Mouse (Mus musculus) lung, postnatal 0 days (tissue): ENCODE results near the gene Gabpb1. TPM values are rescaled to one million over a fixed set of nuclear protein-coding genes. Genes with fewer than 3 reads are reported as not detected.
"Not testable (repeated sequence)": the region's sequence is repeated elsewhere in the genome, so short reads cannot be mapped to it uniquely, and the experiment has no call there.

Experiments used
- ATAC-seq: fragments of 200-750 bp; cut with Nextera tagmentation; 2 replicates; pipeline ENCODE4 v1.8.0; 2017; ENCODE audit warnings: moderate library complexity
- DNase-seq: peaks from one replicate; pipeline ENCODE4 v3.0.0-alpha.2; 2016; ENCODE audit warnings: low spot score
- H3K27ac ChIP-seq: fragments of 300-500 bp; sonication (generic); 2 replicates; pipeline ENCODE4 v1.5.1; 2014; ENCODE audit warnings: antibody characterized with exemption, mild to moderate bottlenecking, low read length, mixed read lengths
- H3K27me3 ChIP-seq: fragments of 300-500 bp; sonication (generic); replicated peaks from 2 replicates; pipeline ENCODE4 v1.6.1; 2014; ENCODE audit warnings: low read length, mixed read lengths; ENCODE audit not compliant: insufficient read depth
- H3K36me3 ChIP-seq: fragments of 300-500 bp; sonication (generic); 2 replicates; pipeline ENCODE4 v1.6.1; 2014; ENCODE audit warnings: low read length, mixed read lengths; ENCODE audit not compliant: insufficient read depth
- H3K4me1 ChIP-seq: fragments of 300-500 bp; sonication (generic); 2 replicates; pipeline ENCODE4 v1.6.1; 2014; ENCODE audit warnings: antibody characterized with exemption, low read depth, low read length, mixed read lengths; ENCODE audit not compliant: insufficient read depth
- H3K4me2 ChIP-seq: fragments of 300-500 bp; sonication (generic); replicated peaks from 2 replicates; pipeline ENCODE4 v1.6.1; 2014; ENCODE audit warnings: low read depth, mild to moderate bottlenecking, low read length, moderate library complexity, mixed read lengths
- H3K4me3 ChIP-seq: fragments of 300-500 bp; sonication (generic); 2 replicates; pipeline ENCODE4 v1.5.1; 2014; ENCODE audit warnings: low read depth, low read length
- H3K9ac ChIP-seq: fragments of 300-500 bp; sonication (generic); replicated peaks from 2 replicates; pipeline ENCODE4 v1.6.1; 2014; ENCODE audit warnings: low read depth, mild to moderate bottlenecking
- H3K9me3 ChIP-seq: fragments of 300-500 bp; sonication (generic); 2 replicates; pipeline ENCODE4 v1.6.1; 2016; ENCODE audit warnings: low read length, mixed read lengths
- CTCF ChIP-seq: IDR thresholded peaks from 2 replicates; pipeline ENCODE4 v1.5.1; 2016; ENCODE audit warnings: antibody characterized with exemption, mild to moderate bottlenecking
- EP300 ChIP-seq: IDR thresholded peaks from 2 replicates; pipeline ENCODE4 v1.6.1; 2016; ENCODE audit warnings: antibody characterized with exemption, mild to moderate bottlenecking, control low read depth
- WGBS: fragments of 180-500 bp; shearing (Covaris S2); extraction: QIAGEN DNeasy Blood & Tissue Kit; methylation state at CpG from one replicate; pipeline ENCODE4 v1.1.7; 2014; 5-methylcytosine and 5-hydroxymethylcytosine counted together
- polyA plus RNA-seq: library from polyadenylated mRNA; unstranded; fragments of >200 nt; fragmentation: Nextera tagmentation; extraction: Ambion mirVana; gene quantifications from 2 replicates; pipeline ENCODE4 v1.2.1, GENCODE M21; 2015

The Gabpb1 gene
- polyA plus RNA-seq, 1 experiment from 2014 or later, result 24.5 TPM

DNA sequence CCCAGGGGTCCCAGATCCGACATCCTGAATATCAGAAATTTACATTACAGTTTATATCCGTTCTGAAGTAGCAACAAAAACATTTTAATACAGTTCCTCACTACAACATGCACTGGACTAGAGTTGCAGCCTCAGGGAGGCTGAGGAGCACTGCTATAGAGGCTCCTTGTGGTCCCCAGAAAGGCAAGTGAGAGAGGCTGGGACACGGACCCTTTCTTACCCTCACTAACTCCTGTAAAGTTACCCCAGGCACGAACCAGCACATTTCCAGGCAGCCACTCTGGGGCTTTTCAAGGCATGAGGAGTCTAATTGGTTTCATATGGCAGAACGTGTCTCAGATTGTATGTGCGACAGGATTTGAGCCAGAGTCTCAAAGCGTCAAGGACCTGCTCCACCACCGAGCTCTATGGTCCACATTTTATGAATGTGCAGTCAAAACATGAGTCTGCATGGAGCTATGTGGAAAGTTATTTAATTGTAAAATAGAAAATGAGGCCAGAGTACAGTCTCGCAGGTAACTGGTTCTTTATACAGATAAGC is 47.6 kb downstream of the Gabpb1 start:
- H3K4me2 ChIP-seq, result no peak overlapping the region
- no peaks in the 10 kb centered on the region for H3K4me1 ChIP-seq
- H3K9ac ChIP-seq, result no peak overlapping the region
- no peak overlapping the region for H3K4me3 ChIP-seq
- H3K27ac ChIP-seq, result no peak overlapping the region
- TF ChIP-seq CTCF (no peak), EP300 (no peak)
- WGBS, result 77% methylated on average over 9 of the region's 9 CpGs
- ATAC-seq (no peak), DNase-seq (no peak)
- H3K9me3 ChIP-seq, result no peaks in the 10 kb centered on the region
- no peaks in the 10 kb centered on the region for H3K36me3 ChIP-seq
- no peaks in the 10 kb centered on the region for H3K27me3 ChIP-seq

DNA sequence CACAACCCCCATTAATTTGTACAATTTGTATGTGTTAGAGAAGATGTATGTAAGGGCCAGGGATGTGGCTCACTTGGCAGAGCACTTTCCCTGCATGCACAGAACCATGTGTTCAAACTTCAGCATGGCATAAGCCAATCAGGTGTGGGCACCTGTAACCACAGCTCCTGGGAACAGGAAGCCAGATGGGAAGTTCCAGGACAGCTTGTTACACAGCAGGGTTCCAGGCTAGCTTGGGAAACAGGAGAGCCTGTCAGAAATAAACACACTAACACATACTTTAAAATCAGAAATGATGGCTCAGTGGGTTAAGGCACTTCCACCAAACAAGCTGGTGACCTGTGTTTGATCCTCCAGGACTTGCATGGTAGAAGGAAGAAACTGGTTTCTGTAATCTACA is 53.0 kb downstream of the Gabpb1 start:
- no peak overlapping the region for H3K4me2 ChIP-seq
- no peaks in the 10 kb centered on the region for H3K27me3 ChIP-seq
- no peak overlapping the region for H3K4me3 ChIP-seq
- no peaks in the 10 kb centered on the region for H3K9me3 ChIP-seq
- no peak for ATAC-seq
- H3K9ac ChIP-seq, result no peak overlapping the region
- no peaks in the 10 kb centered on the region for H3K4me1 ChIP-seq
- DNase-seq, result no peak
- no peaks in the 10 kb centered on the region for H3K36me3 ChIP-seq
- TF ChIP-seq EP300, result no peak
- TF ChIP-seq CTCF, result no peak
- no peak overlapping the region for H3K27ac ChIP-seq

DNA sequence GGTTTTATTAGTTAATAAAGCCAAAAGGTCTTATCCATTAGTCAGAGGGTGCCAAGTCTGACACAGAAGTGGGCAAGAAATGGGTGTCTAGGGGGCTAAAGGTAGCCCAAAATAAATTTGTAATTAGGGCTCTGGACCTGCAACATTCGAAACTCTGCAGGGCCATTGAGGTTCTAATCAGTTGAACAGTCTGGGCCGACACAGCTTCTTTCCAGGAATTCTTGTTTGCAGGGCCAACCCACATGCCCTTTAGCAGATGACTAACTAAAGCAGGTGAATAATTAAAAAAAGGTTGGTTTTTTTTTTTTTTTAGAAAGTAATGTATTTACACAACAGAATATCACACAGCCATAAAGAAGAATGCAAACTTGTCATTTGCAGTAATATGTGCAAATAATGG is 53.7 kb downstream of the Gabpb1 start:
- Histone ChIP-seq H3K27me3 (no peaks in the 10 kb centered on the region), H3K4me3 (no peak overlapping the region), H3K9me3 (no peaks in the 10 kb centered on the region), H3K4me2 (no peak overlapping the region), H3K36me3 (no peaks in the 10 kb centered on the region), H3K4me1 (no peaks in the 10 kb centered on the region), H3K27ac (no peak overlapping the region), H3K9ac (no peak overlapping the region)
- WGBS, result 85% methylated on average over 2 of the region's 2 CpGs
- DNase-seq (no peak), ATAC-seq (no peak)
- TF ChIP-seq CTCF (no peak), EP300 (no peak)

DNA sequence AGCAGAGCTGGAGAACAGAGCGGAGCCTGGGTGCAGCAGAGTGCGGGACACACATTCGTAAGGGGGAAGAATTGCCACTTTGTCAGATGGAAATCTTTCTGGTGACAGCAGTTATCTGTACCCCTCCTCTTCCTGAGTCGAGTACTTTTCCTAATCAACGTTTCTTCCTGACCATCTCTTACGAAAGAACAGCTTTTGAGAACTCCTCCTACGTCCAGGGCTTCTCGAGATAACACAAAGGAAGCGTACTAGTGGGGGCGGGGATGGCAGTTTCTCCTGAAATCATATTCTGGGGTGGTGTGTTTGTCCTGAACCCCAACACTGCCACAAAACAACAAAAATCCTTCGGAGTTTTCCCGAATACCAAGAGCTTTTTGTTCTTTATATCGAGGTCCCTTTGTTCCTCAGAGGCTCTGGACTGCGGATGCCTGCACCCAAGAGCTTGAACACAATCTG is 56.9 kb downstream of the Gabpb1 start, which contains the start of gene Hdc:
TSS of gene Hdc (minus strand) at position 51 of the 456 bp plus-strand sequence.
- peak within 1 kb of the TSS; percentile 38; the same call in 1 of the 2 replicates for H3K27ac ChIP-seq
- H3K36me3 ChIP-seq, result no peaks in the 10 kb centered on the region
- DNase-seq (no peak), ATAC-seq (no peak)
- no peak within 1 kb of the TSS for H3K9ac ChIP-seq
- TF ChIP-seq CTCF, result no peak
- no peak; the same call in 1 of the 2 replicates for TF ChIP-seq EP300
- H3K4me2 ChIP-seq, result peak within 1 kb of the TSS; percentile 11; the same call in 1 of the 2 replicates
- H3K9me3 ChIP-seq, result no peaks in the 10 kb centered on the region
- H3K4me1 ChIP-seq, result no peaks in the 10 kb centered on the region
- no peaks in the 10 kb centered on the region for H3K27me3 ChIP-seq
- 42% methylated on average over 14 of the region's 14 CpGs for WGBS
- H3K4me3 ChIP-seq, result no peak within 1 kb of the TSS

DNA sequence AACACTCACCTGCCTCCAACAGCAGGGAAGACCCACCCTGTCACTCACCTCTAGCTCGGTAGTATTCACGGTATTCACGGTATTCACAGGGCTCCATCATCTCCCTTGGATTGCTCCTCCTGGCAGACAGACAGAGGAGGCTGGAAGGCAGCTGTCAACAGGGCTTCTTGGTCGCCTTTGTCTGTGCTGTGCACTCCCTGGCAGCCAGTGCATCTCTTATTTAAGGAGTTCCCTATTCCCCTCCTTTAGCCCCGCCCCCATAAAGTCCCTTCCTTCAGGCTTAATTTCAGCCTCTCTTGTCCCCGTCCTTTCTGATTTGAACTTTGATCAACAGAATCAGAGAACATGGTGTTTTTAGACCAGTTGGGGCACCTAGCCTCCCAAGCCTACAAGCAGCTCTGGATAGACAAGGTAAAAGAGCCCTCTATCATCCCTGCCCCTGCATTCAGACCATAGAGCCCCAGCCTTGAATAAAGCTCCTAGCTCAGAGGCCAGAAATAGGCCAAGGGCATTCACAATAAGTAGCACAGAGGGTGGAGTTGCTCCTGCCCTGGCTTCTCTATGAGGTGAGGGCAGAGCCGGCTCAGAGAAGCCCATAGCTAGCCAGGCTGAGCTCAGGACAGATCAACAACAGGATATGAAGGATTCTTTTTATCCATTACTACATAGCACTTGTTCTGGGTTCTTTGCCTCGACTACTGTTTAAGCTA is 57.5 kb downstream of the Gabpb1 start:
- Histone ChIP-seq H3K4me1 (no peaks in the 10 kb centered on the region), H3K4me3 (no peak overlapping the region), H3K9ac (no peak overlapping the region), H3K4me2 (peak overlapping the region; percentile 11; the same call in 1 of the 2 replicates), H3K27ac (peak overlapping the region; percentile 38; the same call in 1 of the 2 replicates), H3K27me3 (no peaks in the 10 kb centered on the region), H3K36me3 (no peaks in the 10 kb centered on the region), H3K9me3 (no peaks in the 10 kb centered on the region)
- 21% methylated on average over 8 of the region's 8 CpGs for WGBS
- no peak for TF ChIP-seq CTCF
- TF ChIP-seq EP300, result no peak
- ATAC-seq (peak; percentile 32), DNase-seq (peak; percentile 41)

DNA sequence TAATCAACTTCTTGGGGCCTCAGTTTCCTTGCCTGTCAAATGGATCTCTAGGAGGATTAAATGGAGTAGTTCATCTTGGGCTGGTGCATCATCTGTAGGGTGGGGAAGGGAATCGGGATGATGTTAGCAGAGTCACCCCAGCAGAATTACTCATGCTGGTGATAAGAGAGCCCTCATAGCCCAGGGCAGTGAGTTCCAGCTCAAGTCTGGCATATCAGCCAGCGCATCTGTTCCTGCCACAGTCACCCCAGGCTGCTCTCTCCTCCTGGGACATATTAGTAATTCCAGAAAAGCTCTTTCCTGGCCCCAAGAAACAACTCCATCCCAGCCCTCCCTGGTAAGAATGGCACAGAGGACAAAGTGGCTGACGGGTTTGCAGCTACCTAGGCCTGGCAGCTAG is 60.8 kb downstream of the Gabpb1 start:
- H3K4me3 ChIP-seq, result no peak overlapping the region
- H3K4me2 ChIP-seq, result no peak overlapping the region
- H3K9ac ChIP-seq, result no peak overlapping the region
- no peaks in the 10 kb centered on the region for H3K9me3 ChIP-seq
- no peaks in the 10 kb centered on the region for H3K4me1 ChIP-seq
- WGBS, result 89% methylated on average over 3 of the region's 3 CpGs
- TF ChIP-seq CTCF (no peak), EP300 (no peak)
- H3K27me3 ChIP-seq, result no peaks in the 10 kb centered on the region
- H3K36me3 ChIP-seq, result no peaks in the 10 kb centered on the region
- no peak for DNase-seq
- no peak overlapping the region for H3K27ac ChIP-seq
- ATAC-seq, result no peak

DNA sequence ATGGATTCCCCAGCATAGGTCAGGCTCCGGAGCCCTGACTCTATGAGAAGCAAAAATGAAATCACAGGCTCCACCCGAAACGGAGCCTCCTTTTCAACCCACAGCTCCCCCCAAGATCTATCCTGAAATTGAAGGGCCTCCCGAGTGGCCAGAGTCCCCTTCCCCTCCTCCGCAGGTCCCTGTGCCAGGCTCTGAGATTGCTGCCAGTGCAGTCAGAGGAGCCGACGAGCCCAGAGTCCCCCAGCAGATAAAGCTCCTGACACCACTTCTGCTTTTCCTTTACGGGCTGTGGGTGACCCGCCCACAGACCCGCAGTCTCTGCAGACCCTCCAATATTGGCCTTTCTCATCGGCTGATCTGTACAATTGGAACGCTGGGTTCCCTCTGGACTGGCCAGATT is 66.5 kb downstream of the Gabpb1 start:
- WGBS, result 67% methylated on average over 12 of the region's 12 CpGs
- not testable (repeated sequence) for H3K36me3 ChIP-seq, DNase-seq, H3K9ac ChIP-seq, H3K9me3 ChIP-seq, H3K4me1 ChIP-seq, ATAC-seq, H3K4me2 ChIP-seq, H3K4me3 ChIP-seq, H3K27ac ChIP-seq, H3K27me3 ChIP-seq
